14 mouse cellular contexts compared by ENCODE assay signal in the genomic region with DNA sequence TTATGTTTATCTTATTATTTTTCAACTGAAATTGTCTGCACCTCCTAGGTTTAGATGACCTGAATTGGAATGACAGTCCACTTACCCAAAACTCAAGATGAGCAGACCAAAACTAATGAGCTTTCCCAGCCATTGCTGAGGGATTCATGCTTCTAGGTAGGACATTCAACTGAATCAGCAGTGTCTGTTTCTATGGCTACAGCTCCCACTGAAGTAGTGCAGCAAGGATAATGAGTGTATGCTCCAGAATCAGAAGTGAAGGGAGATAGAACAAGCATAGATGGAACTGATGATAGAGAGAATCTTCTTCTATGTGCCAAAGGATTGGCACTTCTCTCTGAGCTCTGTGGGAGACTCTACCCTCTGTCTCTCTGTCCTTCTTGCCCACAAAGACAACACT.
DNase-seq lines count a peak whose midpoint lies in the region.
"Had no signal": no experiment of that assay in that cellular context is flagged by ENCODE, and none has a peak within 500 bp of the region (broad histone marks: within the 10 kb centered on the region; RNA-seq: fewer than 3 reads in every experiment).

No protein-coding gene starts in this region.

- peak; percentile 17 to 28 for DNase-seq in frontal cortex, adult 2 months (ENCODE audit: extremely low spot score in 1 of 2, low spot score in 1 of 2)
- DNase-seq in frontal cortex, postnatal 14 days (ENCODE audit: low spot score in 2 of 2), result no peak
- DNase-seq in brain, adult 2 months (ENCODE audit: low read depth, low spot score), result peak; percentile 61
- peak; percentile 17 for DNase-seq in telencephalon, adult 2 months (ENCODE audit: low read depth, low spot score)
- DNase-seq in cerebellum, adult 11 months, result no peak
- DNase-seq: adrenal gland, adult 2 months; adrenal gland, postnatal 10 days; adrenal gland, postnatal 25 days; cerebellum, adult 18-20 months; cerebellum, adult 8-10 months; cerebellum, adult 9-11 months; cerebellum, postnatal 14 days; cerebellum, postnatal 36 days; embryo, embryonic 11 days had no signal

Comparison
In these comparisons a context has a peak if more than half of its experiments do, and no peak if none do; other contexts are left out.
1. DNase-seq: peak in frontal cortex, adult 2 months (2 of 2), brain, adult 2 months (single experiment) and telencephalon, adult 2 months (single experiment); none in frontal cortex, postnatal 14 days (0 of 2) and cerebellum, adult 11 months (single experiment).